ENCODE assay signal across 8 mouse cellular contexts in genomic region chr3:101601003-101601525, GRCm38 (mm10). TPM values are rescaled to one million over a fixed set of nuclear protein-coding genes. Genes with fewer than 3 reads are reported as not detected.
DNase-seq lines count a peak whose midpoint lies in the region; ATAC-seq lines count a peak whose summit lies in the region.

No protein-coding gene starts in this region.

- H3K4me3 ChIP-seq in heart, embryonic 10.5 days = peak overlapping the region; percentile 97
- H3K4me3 ChIP-seq in brown adipose tissue, adult 24 weeks (ENCODE audit: insufficient read depth, low read depth, low read length) = no peak overlapping the region
- no peak overlapping the region for H3K4me3 ChIP-seq in hindbrain, embryonic 16.5 days (ENCODE audit: low read length)
- no peak overlapping the region for H3K4me3 ChIP-seq in midbrain, embryonic 13.5 days (replicated peaks)

- no peak for ATAC-seq in hindbrain, embryonic 16.5 days
- no peak for ATAC-seq in midbrain, embryonic 13.5 days
- no peak for ATAC-seq in erythroblast, adult 5-6 weeks (replicated peaks; ENCODE audit: low FRiP score, poor library complexity, severe bottlenecking)

- intact Hi-C loops in heart, postnatal 25 days (cut with DNase I) = no loop called here

- H3K9ac ChIP-seq in hindbrain, embryonic 16.5 days (ENCODE audit: low read depth, low read length) = no peak overlapping the region
- H3K9ac ChIP-seq in midbrain, embryonic 13.5 days (replicated peaks) = peak overlapping the region; percentile 51

- peaks cover 80% of the 10 kb centered on the region for H3K4me1 ChIP-seq in heart, embryonic 10.5 days
- peaks cover 39% of the 10 kb centered on the region for H3K4me1 ChIP-seq in brown adipose tissue, adult 24 weeks (ENCODE audit: control insufficient read depth, insufficient read depth, insufficient read length, low read length)
- H3K4me1 ChIP-seq in hindbrain, embryonic 16.5 days (ENCODE audit: control insufficient read depth, insufficient read depth, low read depth, low read length) = peaks cover 66% of the 10 kb centered on the region
- H3K4me1 ChIP-seq in midbrain, embryonic 13.5 days (replicated peaks) = peaks cover 80% of the 10 kb centered on the region

- peak; percentile 72 for DNase-seq in heart, embryonic 10.5 days (ENCODE audit: low spot score)
- DNase-seq in heart, postnatal 25 days (ENCODE audit: low spot score) = no peak
- DNase-seq in gastrocnemius, postnatal 25 days = no peak
- DNase-seq in gastrocnemius, adult 8-10 months (ENCODE audit: low spot score in 2 of 2) = no peak

- H3K9me3 ChIP-seq in heart, embryonic 10.5 days = no peaks in the 10 kb centered on the region
- H3K9me3 ChIP-seq in hindbrain, embryonic 16.5 days (ENCODE audit: control insufficient read depth, low read length) = no peaks in the 10 kb centered on the region
- H3K9me3 ChIP-seq in midbrain, embryonic 13.5 days = no peaks in the 10 kb centered on the region

- no peaks in the 10 kb centered on the region for H3K27me3 ChIP-seq in heart, embryonic 10.5 days (ENCODE audit: insufficient read depth, poor library complexity, severe bottlenecking)
- H3K27me3 ChIP-seq in hindbrain, embryonic 16.5 days (replicated peaks; ENCODE audit: control insufficient read depth, insufficient read depth, low read length) = no peaks in the 10 kb centered on the region
- H3K27me3 ChIP-seq in midbrain, embryonic 13.5 days = peaks cover 9% of the 10 kb centered on the region; the same call in 1 of the 2 replicates

- H3K27ac ChIP-seq in heart, embryonic 10.5 days = peak overlapping the region; percentile 100
- peak overlapping the region; percentile 44; the same call in 1 of the 2 replicates for H3K27ac ChIP-seq in brown adipose tissue, adult 24 weeks (replicated peaks; ENCODE audit: low read depth, low read length)
- H3K27ac ChIP-seq in hindbrain, embryonic 16.5 days (ENCODE audit: low read depth, low read length) = no peak overlapping the region
- H3K27ac ChIP-seq in midbrain, embryonic 13.5 days = no peak overlapping the region

- no peaks in the 10 kb centered on the region for H3K36me3 ChIP-seq in heart, embryonic 10.5 days
- H3K36me3 ChIP-seq in hindbrain, embryonic 16.5 days (ENCODE audit: control insufficient read depth, insufficient read depth, low read length) = no peaks in the 10 kb centered on the region
- no peaks in the 10 kb centered on the region for H3K36me3 ChIP-seq in midbrain, embryonic 13.5 days

- 35% methylated on average over 8 of the region's 8 CpGs for WGBS in heart, embryonic 10.5 days
- WGBS in hindbrain, embryonic 16.5 days = 52% methylated on average over 8 of the region's 8 CpGs
- WGBS in midbrain, embryonic 13.5 days = 50% methylated on average over 8 of the region's 8 CpGs

- peak overlapping the region; percentile 75 for H3K4me2 ChIP-seq in hindbrain, embryonic 16.5 days (ENCODE audit: low read length)
- peak overlapping the region; percentile 72 for H3K4me2 ChIP-seq in midbrain, embryonic 13.5 days (replicated peaks)

RNA-seq across cellular contexts. Expression of gene Atp1a1, which starts 3.4 kb away (rescaled TPM):
- polyA plus RNA-seq in heart, embryonic 10.5 days (2016; fragmentation: Nextera tagmentation; extraction: Ambion mirVana) = 164 and 228 TPM in 2 replicates
- total RNA-seq in heart, postnatal 25 days (2021) = 100 to 1,000 TPM; 660 to 766 TPM
- 26.7 and 27.0 TPM in 2 replicates for polyA plus RNA-seq in brown adipose tissue, adult 24 weeks (2012; ENCODE audit: insufficient read depth, insufficient read length, missing spikeins)
- polyA plus RNA-seq in hindbrain, embryonic 16.5 days (2015; fragmentation: Nextera tagmentation; extraction: Ambion mirVana) = 67.5 and 74.9 TPM in 2 replicates
- 37.8 and 40.6 TPM in 2 replicates for polyA plus RNA-seq in midbrain, embryonic 13.5 days (2015; fragmentation: Nextera tagmentation; extraction: Ambion mirVana)
- total RNA-seq in gastrocnemius, postnatal 25 days (2021) = 10 to 100 TPM; 39.6 to 64.7 TPM
- total RNA-seq in gastrocnemius, adult 8-10 months (2022) = 10 to 100 TPM; 75.7 to 99.5 (median 84.9) TPM
- total RNA-seq in erythroblast, adult 5-6 weeks (2015; ENCODE audit: low replicate concordance) = 24.4 and 27.4 TPM in 2 replicates
- total RNA-seq in erythroblast, adult 5-6 weeks (2017; ENCODE audit: low replicate concordance) = 36.5 and 36.7 TPM in 2 replicates

Comparison
In these comparisons a context has a peak if more than half of its experiments do, and no peak if none do; other contexts are left out.
1. H3K27ac ChIP-seq: peak in heart, embryonic 10.5 days (single experiment) and brown adipose tissue, adult 24 weeks (single experiment); none in hindbrain, embryonic 16.5 days (single experiment) and midbrain, embryonic 13.5 days (single experiment).
2. RNA of gene Atp1a1, which starts 3.4 kb away (total RNA-seq): 660 to 766 TPM in heart, postnatal 25 days; 75.7 to 99.5 TPM in gastrocnemius, adult 8-10 months, 39.6 to 64.7 TPM in gastrocnemius, postnatal 25 days and 24.4 to 36.7 TPM in erythroblast, adult 5-6 weeks; every median in the first group is over 4 times any median in the second.